Mouse (Mus musculus) embryonic facial prominence, embryonic 13.5 days (tissue): ENCODE measurements around the gene Cbfa2t3. TPM values are rescaled to one million over a fixed set of nuclear protein-coding genes. Genes with fewer than 3 reads are reported as not detected.
A peak's percentile ranks its signal among the peaks of the same experiment; 100 is the strongest.

Source experiments
- ATAC-seq: fragments of 200-750 bp; cut with Nextera tagmentation; 2 replicates; pipeline ENCODE4 v1.8.0; 2017; ENCODE audit warnings: low read depth; ENCODE audit not compliant: insufficient number of reproducible peaks, insufficient read depth, low FRiP score, low TSS enrichment
- H3K27ac ChIP-seq: fragments of 300-500 bp; sonication (generic); 2 replicates; pipeline ENCODE4 v1.5.1; 2015; ENCODE audit warnings: moderate library complexity, mild to moderate bottlenecking, inconsistent platforms
- H3K27me3 ChIP-seq: fragments of 300-500 bp; sonication (generic); 2 replicates; pipeline ENCODE4 v1.6.1; 2015; ENCODE audit warnings: mild to moderate bottlenecking, inconsistent platforms
- H3K36me3 ChIP-seq: fragments of 300-500 bp; sonication (generic); 2 replicates; pipeline ENCODE4 v1.6.1; 2015; ENCODE audit warnings: mild to moderate bottlenecking, inconsistent platforms
- H3K4me1 ChIP-seq: fragments of 300-500 bp; sonication (generic); 2 replicates; pipeline ENCODE4 v1.6.1; 2015; ENCODE audit warnings: inconsistent platforms
- H3K4me2 ChIP-seq: fragments of 300-500 bp; sonication (generic); 2 replicates; pipeline ENCODE4 v1.6.1; 2015; ENCODE audit warnings: moderate library complexity, mild to moderate bottlenecking, inconsistent platforms
- H3K4me3 ChIP-seq: fragments of 300-500 bp; sonication (generic); 2 replicates; pipeline ENCODE4 v1.5.1; 2015; ENCODE audit warnings: mild to moderate bottlenecking, inconsistent platforms
- H3K9ac ChIP-seq: fragments of 300-500 bp; sonication (generic); 2 replicates; pipeline ENCODE4 v1.6.1; 2015; ENCODE audit warnings: mild to moderate bottlenecking, inconsistent platforms
- H3K9me3 ChIP-seq: fragments of 300-500 bp; sonication (generic); 2 replicates; pipeline ENCODE4 v1.6.1; 2016; ENCODE audit warnings: inconsistent platforms
- WGBS: fragments of 180-500 bp; shearing (Covaris S2); methylation state at CpG from one replicate; pipeline ENCODE4 v1.1.7; 2015; ENCODE audit warnings: mixed read lengths; 5-methylcytosine and 5-hydroxymethylcytosine counted together
- polyA plus RNA-seq: library from polyadenylated mRNA; unstranded; fragments of >200 nt; fragmentation: Nextera tagmentation; extraction: Ambion mirVana; gene quantifications from 2 replicates; pipeline ENCODE4 v1.2.1, GENCODE M21; 2015

Gene Cbfa2t3
- polyA plus RNA-seq, 1 experiment from 2014 or later = 4.6 TPM

- ATAC-seq = no peak
- Histone ChIP-seq H3K27me3 (peaks cover 88% of the 10 kb centered on the region), H3K9me3 (no peaks in the 10 kb centered on the region), H3K4me3 (no peak overlapping the region), H3K36me3 (no peaks in the 10 kb centered on the region), H3K27ac (no peak overlapping the region), H3K9ac (no peak overlapping the region), H3K4me2 (no peak overlapping the region), H3K4me1 (peaks cover 31% of the 10 kb centered on the region)
- WGBS = 65% methylated on average over 6 of the region's 6 CpGs
Observed at GRCm38 (mm10) chr8:122671894-122672293, 27.0 kb downstream of the Cbfa2t3 start.

- H3K4me2 ChIP-seq = no peak overlapping the region
- H3K27me3 ChIP-seq = peaks cover 76% of the 10 kb centered on the region
- WGBS = 60% methylated on average over 3 of the region's 3 CpGs
- no peaks in the 10 kb centered on the region for H3K36me3 ChIP-seq
- no peak overlapping the region for H3K4me3 ChIP-seq
- 0 out of 2 replicates have a peak overlapping the region, but pooled peaks have one; percentile 12 for H3K9ac ChIP-seq
- H3K9me3 ChIP-seq = no peaks in the 10 kb centered on the region
- H3K4me1 ChIP-seq = peaks cover 31% of the 10 kb centered on the region
- no peak for ATAC-seq
- no peak overlapping the region for H3K27ac ChIP-seq
Observed at GRCm38 (mm10) chr8:122670718-122671117, 28.2 kb downstream of the Cbfa2t3 start.

- H3K4me3 ChIP-seq = no peak overlapping the region
- H3K9me3 ChIP-seq = no peaks in the 10 kb centered on the region
- no peaks in the 10 kb centered on the region for H3K36me3 ChIP-seq
- peaks cover 37% of the 10 kb centered on the region for H3K4me1 ChIP-seq
- H3K4me2 ChIP-seq = no peak overlapping the region
- peaks cover 69% of the 10 kb centered on the region for H3K27me3 ChIP-seq
- no peak for ATAC-seq
- H3K9ac ChIP-seq = no peak overlapping the region
- WGBS = 22% methylated on average over 11 of the region's 11 CpGs
- H3K27ac ChIP-seq = no peak overlapping the region
Observed at GRCm38 (mm10) chr8:122670001-122670400, 28.9 kb downstream of the Cbfa2t3 start.

GRCm38 (mm10) chr8:122669370-122669769 is 29.5 kb downstream of the Cbfa2t3 start:
- no peak overlapping the region for H3K9ac ChIP-seq
- 52% methylated on average over 5 of the region's 5 CpGs for WGBS
- H3K4me2 ChIP-seq = no peak overlapping the region
- H3K27ac ChIP-seq = no peak overlapping the region
- H3K4me3 ChIP-seq = no peak overlapping the region
- H3K36me3 ChIP-seq = no peaks in the 10 kb centered on the region
- no peak for ATAC-seq
- H3K27me3 ChIP-seq = peaks cover 63% of the 10 kb centered on the region
- peaks cover 43% of the 10 kb centered on the region for H3K4me1 ChIP-seq
- H3K9me3 ChIP-seq = no peaks in the 10 kb centered on the region

- Histone ChIP-seq H3K4me2 (no peak overlapping the region), H3K27me3 (peaks cover 50% of the 10 kb centered on the region), H3K9me3 (no peaks in the 10 kb centered on the region), H3K27ac (no peak overlapping the region), H3K4me3 (no peak overlapping the region), H3K36me3 (no peaks in the 10 kb centered on the region), H3K4me1 (peaks cover 54% of the 10 kb centered on the region), H3K9ac (no peak overlapping the region)
- 71% methylated on average over 11 of the region's 11 CpGs for WGBS
- ATAC-seq = no peak
Observed at GRCm38 (mm10) chr8:122667854-122668253, 31.1 kb downstream of the Cbfa2t3 start.

- Histone ChIP-seq H3K9me3 (no peaks in the 10 kb centered on the region), H3K27ac (peak overlapping the region; percentile 45), H3K4me1 (peaks cover 64% of the 10 kb centered on the region), H3K9ac (0 out of 2 replicates have a peak overlapping the region, but pooled peaks have one; percentile 32), H3K4me3 (no peak overlapping the region), H3K4me2 (peak overlapping the region; percentile 41; the same call in 1 of the 2 replicates), H3K27me3 (peaks cover 40% of the 10 kb centered on the region), H3K36me3 (no peaks in the 10 kb centered on the region)
- no peak for ATAC-seq
- WGBS = 49% methylated on average over 12 of the region's 12 CpGs
Observed at GRCm38 (mm10) chr8:122666827-122667226, 32.1 kb downstream of the Cbfa2t3 start.

- Histone ChIP-seq H3K9me3 (no peaks in the 10 kb centered on the region), H3K9ac (0 out of 2 replicates have a peak overlapping the region, but pooled peaks have one; percentile 16), H3K4me1 (peaks cover 69% of the 10 kb centered on the region), H3K27ac (peak overlapping the region; percentile 45; the same call in 1 of the 2 replicates), H3K36me3 (no peaks in the 10 kb centered on the region), H3K4me2 (peak overlapping the region; percentile 41; the same call in 1 of the 2 replicates), H3K4me3 (no peak overlapping the region), H3K27me3 (peaks cover 36% of the 10 kb centered on the region)
- 32% methylated on average over 9 of the region's 9 CpGs for WGBS
- no peak for ATAC-seq
Observed at GRCm38 (mm10) chr8:122666338-122666764, 32.6 kb downstream of the Cbfa2t3 start.

- H3K27ac ChIP-seq = peak overlapping the region; percentile 84
- peaks cover 30% of the 10 kb centered on the region for H3K27me3 ChIP-seq
- ATAC-seq = peak; percentile 17; the same call in 1 of the 2 replicates
- H3K4me1 ChIP-seq = peaks cover 74% of the 10 kb centered on the region
- peak overlapping the region; percentile 6; the same call in 1 of the 2 replicates for H3K4me3 ChIP-seq
- H3K36me3 ChIP-seq = no peaks in the 10 kb centered on the region
- WGBS = 46% methylated on average over 12 of the region's 14 CpGs
- H3K4me2 ChIP-seq = peak overlapping the region; percentile 41
- 0 out of 2 replicates have a peak overlapping the region, but pooled peaks have one; percentile 32 for H3K9ac ChIP-seq
- H3K9me3 ChIP-seq = no peaks in the 10 kb centered on the region
Observed at GRCm38 (mm10) chr8:122665667-122666316, 33.1 kb downstream of the Cbfa2t3 start.

- peak overlapping the region; percentile 41 for H3K4me2 ChIP-seq
- no peaks in the 10 kb centered on the region for H3K36me3 ChIP-seq
- ATAC-seq = 0 out of 2 replicates have a peak, but pooled peaks have one; percentile 27
- peaks cover 77% of the 10 kb centered on the region for H3K4me1 ChIP-seq
- H3K9ac ChIP-seq = no peak overlapping the region
- no peaks in the 10 kb centered on the region for H3K9me3 ChIP-seq
- no peak overlapping the region for H3K4me3 ChIP-seq
- WGBS = 19% methylated on average over 8 of the region's 8 CpGs
- H3K27ac ChIP-seq = peak overlapping the region; percentile 84
- peaks cover 24% of the 10 kb centered on the region for H3K27me3 ChIP-seq
Observed at GRCm38 (mm10) chr8:122665221-122665620, 33.7 kb downstream of the Cbfa2t3 start.

- ATAC-seq = no peak
- no peaks in the 10 kb centered on the region for H3K9me3 ChIP-seq
- no peaks in the 10 kb centered on the region for H3K36me3 ChIP-seq
- H3K4me1 ChIP-seq = peaks cover 87% of the 10 kb centered on the region
- 74% methylated on average over 5 of the region's 5 CpGs for WGBS
- no peak overlapping the region for H3K4me3 ChIP-seq
- peaks cover 9% of the 10 kb centered on the region for H3K27me3 ChIP-seq
- H3K27ac ChIP-seq = no peak overlapping the region
- no peak overlapping the region for H3K9ac ChIP-seq
- H3K4me2 ChIP-seq = no peak overlapping the region
Observed at GRCm38 (mm10) chr8:122663670-122664069, 35.2 kb downstream of the Cbfa2t3 start.

GRCm38 (mm10) chr8:122663106-122663505 is 35.8 kb downstream of the Cbfa2t3 start:
- Histone ChIP-seq H3K9me3 (no peaks in the 10 kb centered on the region), H3K36me3 (no peaks in the 10 kb centered on the region), H3K9ac (no peak overlapping the region), H3K27ac (no peak overlapping the region), H3K4me1 (peaks cover 93% of the 10 kb centered on the region), H3K27me3 (peaks cover 7% of the 10 kb centered on the region), H3K4me2 (no peak overlapping the region), H3K4me3 (no peak overlapping the region)
- no peak for ATAC-seq
- 60% methylated on average over 3 of the region's 3 CpGs for WGBS

- H3K27ac ChIP-seq = no peak overlapping the region
Observed at GRCm38 (mm10) chr8:122661894-122662293, 37.0 kb downstream of the Cbfa2t3 start.

More at GRCm38 (mm10) chr8:122661894-122662293, 37.0 kb downstream of the Cbfa2t3 start:
- Histone ChIP-seq H3K4me1 (peaks cover 97% of the 10 kb centered on the region), H3K36me3 (no peaks in the 10 kb centered on the region), H3K9ac (no peak overlapping the region), H3K27me3 (0 out of 2 replicates have a peak, but pooled peaks cover 2% of the 10 kb centered on the region), H3K9me3 (no peaks in the 10 kb centered on the region), H3K4me3 (no peak overlapping the region), H3K4me2 (no peak overlapping the region)
- no peak for ATAC-seq
- 70% methylated on average over 2 of the region's 2 CpGs for WGBS
